Mouse (Mus musculus): ENCODE data around the gene Ptp4a2. TPM values are rescaled to one million over a fixed set of nuclear protein-coding genes. Genes with fewer than 3 reads are reported as not detected.

The Ptp4a2 gene
- polyA plus RNA-seq, 1 experiment from 2014 or later, result 411 TPM

DNA sequence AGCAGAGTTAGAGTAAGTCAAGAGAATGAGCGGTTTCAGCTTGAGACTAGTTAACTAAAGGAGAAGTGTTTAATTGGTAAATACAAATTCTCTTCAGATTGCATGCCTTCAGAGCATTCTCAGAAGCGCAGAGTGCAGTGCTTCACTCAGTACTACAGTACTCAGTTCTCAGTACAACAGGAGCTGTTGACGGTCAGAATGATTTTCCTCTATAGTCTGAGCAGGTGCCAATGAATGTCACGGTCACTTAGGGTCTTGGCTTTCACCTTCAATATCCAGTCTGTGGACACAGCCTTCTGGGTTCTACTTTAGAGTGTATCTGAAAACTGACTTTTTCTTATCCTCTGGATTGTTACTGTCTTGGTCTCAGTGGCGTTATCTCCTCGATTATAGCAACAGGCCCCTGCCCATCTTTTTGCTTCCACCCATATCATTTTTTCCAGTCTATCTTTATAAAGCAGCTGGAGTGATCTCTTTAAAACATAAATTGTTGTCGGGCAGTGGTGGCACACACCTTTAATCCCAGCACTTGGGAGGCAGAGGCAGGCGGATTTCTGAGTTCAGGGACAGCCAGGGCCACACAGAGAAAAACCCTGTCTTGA lies 19.4 kb downstream of the Ptp4a2 start:
- Histone ChIP-seq H3K9ac (no peak overlapping the region), H3K27me3 (replicated peaks) (no peaks in the 10 kb centered on the region), H3K4me2 (replicated peaks) (no peak overlapping the region), H3K9me3 (no peaks in the 10 kb centered on the region), H3K36me3 (no peaks in the 10 kb centered on the region), H3K4me1 (replicated peaks) (peaks cover 5% of the 10 kb centered on the region; the same call in 1 of the 2 replicates), H3K4me3 (replicated peaks) (no peak overlapping the region), H3K27ac (no peak overlapping the region)
- ATAC-seq, result no peak
- WGBS, result 88% methylated on average over 8 of the region's 8 CpGs

DNA sequence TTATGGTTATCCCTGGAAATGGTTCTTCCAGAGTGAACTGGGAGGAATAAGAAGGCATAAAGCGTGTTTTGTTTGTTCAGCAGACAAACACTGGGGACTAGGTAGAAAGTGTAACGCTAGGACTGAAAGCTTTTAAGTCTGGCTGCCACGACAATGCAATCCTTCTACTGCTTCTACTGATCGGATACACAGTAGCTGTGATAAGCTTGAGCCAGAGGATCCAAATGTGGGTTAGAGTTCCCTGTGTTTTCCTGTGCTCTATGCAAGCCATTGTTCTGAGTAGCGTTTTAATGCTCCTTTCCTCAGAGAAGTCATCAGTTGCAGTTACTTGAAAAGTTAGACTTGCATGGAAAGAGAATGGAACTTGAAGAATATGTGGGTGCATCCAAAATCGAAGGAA lies 23.6 kb downstream of the Ptp4a2 start:
- Histone ChIP-seq H3K27me3 (replicated peaks) (no peaks in the 10 kb centered on the region), H3K27ac (no peak overlapping the region), H3K36me3 (no peaks in the 10 kb centered on the region), H3K4me3 (replicated peaks) (no peak overlapping the region), H3K9ac (no peak overlapping the region), H3K4me1 (replicated peaks) (0 out of 2 replicates have a peak, but pooled peaks cover 5% of the 10 kb centered on the region), H3K9me3 (no peaks in the 10 kb centered on the region), H3K4me2 (replicated peaks) (no peak overlapping the region)
- WGBS, result 49% methylated on average over 6 of the region's 6 CpGs
- no peak for ATAC-seq

DNA sequence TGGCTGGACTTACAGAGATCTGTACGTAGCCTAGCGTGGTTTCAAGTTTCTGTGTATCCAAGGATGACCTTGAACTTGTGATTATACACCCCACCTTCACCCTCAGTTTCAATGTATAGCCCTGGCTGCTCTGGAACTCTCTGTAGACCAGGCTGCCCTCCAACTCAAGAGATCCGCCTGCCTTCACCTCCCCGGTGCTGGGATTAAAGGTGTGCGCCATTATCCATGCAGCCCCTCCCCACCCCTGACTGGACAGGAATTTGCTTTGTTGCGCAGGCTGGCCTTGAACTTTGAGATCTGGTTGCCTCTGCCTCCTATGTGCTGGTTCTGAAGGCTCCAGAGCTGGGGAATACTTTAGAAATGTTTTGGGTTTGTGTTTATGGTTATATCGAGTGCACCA lies 24.3 kb downstream of the Ptp4a2 start:
- H3K4me1 ChIP-seq (replicated peaks), result 0 out of 2 replicates have a peak, but pooled peaks cover 4% of the 10 kb centered on the region
- no peak overlapping the region for H3K27ac ChIP-seq
- 77% methylated on average over 7 of the region's 7 CpGs for WGBS
- no peak for ATAC-seq
- no peak overlapping the region for H3K4me3 ChIP-seq (replicated peaks)
- no peaks in the 10 kb centered on the region for H3K27me3 ChIP-seq (replicated peaks)
- no peak overlapping the region for H3K9ac ChIP-seq
- H3K36me3 ChIP-seq, result 0 out of 2 replicates have a peak, but pooled peaks cover under 1% of the 10 kb centered on the region
- no peak overlapping the region for H3K4me2 ChIP-seq (replicated peaks)
- no peaks in the 10 kb centered on the region for H3K9me3 ChIP-seq

DNA sequence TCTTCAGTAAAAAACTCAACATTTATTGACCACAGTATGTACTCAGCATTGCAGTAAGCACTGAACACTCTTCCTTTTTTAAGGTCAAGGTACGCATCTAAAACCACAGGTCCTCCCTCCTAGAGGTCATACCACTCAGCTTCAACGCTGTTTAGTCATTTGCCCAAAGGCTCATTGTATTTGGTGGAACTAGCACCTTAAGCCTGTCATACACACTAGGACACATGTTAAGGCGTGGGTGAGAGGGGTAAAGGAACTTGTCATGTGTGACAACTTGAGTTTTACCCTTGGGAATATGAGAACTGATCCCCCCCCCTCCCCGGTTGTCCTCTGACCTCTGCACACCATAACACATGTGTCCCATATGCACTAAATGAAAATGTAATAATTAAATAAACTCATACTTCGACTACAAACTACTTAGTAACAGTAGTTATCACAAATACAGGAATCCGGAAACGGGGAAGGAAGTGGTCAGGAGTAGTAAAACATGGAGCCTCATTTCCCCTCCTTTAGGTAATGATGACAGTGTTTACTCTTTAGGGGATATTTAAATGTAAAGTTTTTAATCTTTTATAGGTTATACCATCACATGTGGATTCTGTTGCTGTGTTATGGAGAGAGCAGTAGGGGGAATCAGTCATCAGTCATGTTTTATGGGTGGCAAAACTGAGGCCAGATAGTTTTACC lies 29.0 kb downstream of the Ptp4a2 start:
- no peaks in the 10 kb centered on the region for H3K4me1 ChIP-seq (replicated peaks)
- WGBS, result 88% methylated on average over 7 of the region's 7 CpGs
- H3K9ac ChIP-seq, result no peak overlapping the region
- no peak overlapping the region for H3K4me3 ChIP-seq (replicated peaks)
- ATAC-seq, result no peak
- H3K9me3 ChIP-seq, result no peaks in the 10 kb centered on the region
- H3K4me2 ChIP-seq (replicated peaks), result no peak overlapping the region
- no peaks in the 10 kb centered on the region for H3K27me3 ChIP-seq (replicated peaks)
- H3K36me3 ChIP-seq, result peaks cover 15% of the 10 kb centered on the region
- no peak overlapping the region for H3K27ac ChIP-seq

DNA sequence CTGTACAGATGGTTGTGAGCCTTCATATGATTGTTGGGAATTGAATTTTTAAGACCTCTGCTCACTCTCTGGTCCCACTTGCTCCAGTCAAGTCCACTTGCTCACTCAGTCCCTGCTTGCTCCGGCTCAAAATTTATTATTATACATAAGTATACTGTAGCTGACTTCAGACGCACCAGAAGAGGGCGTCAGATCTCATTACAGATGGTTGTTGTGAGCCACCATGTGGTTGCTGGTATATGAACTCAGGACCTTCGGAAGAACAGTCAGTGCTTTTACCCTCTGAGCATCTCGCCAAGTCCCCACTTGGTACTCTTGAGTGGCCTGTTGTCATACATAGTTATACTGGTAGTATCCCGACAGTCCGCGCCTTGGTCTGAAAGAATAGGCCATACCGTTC lies 35.8 kb downstream of the Ptp4a2 start:
- 87% methylated on average over 9 of the region's 9 CpGs for WGBS
- peaks cover 32% of the 10 kb centered on the region for H3K36me3 ChIP-seq
- H3K4me2 ChIP-seq (replicated peaks), result no peak overlapping the region
- H3K4me1 ChIP-seq (replicated peaks), result no peaks in the 10 kb centered on the region
- H3K27me3 ChIP-seq (replicated peaks), result no peaks in the 10 kb centered on the region
- no peak overlapping the region for H3K4me3 ChIP-seq (replicated peaks)
- H3K27ac ChIP-seq, result no peak overlapping the region
- H3K9me3 ChIP-seq, result no peaks in the 10 kb centered on the region
- H3K9ac ChIP-seq, result no peak overlapping the region
- no peak for ATAC-seq

DNA sequence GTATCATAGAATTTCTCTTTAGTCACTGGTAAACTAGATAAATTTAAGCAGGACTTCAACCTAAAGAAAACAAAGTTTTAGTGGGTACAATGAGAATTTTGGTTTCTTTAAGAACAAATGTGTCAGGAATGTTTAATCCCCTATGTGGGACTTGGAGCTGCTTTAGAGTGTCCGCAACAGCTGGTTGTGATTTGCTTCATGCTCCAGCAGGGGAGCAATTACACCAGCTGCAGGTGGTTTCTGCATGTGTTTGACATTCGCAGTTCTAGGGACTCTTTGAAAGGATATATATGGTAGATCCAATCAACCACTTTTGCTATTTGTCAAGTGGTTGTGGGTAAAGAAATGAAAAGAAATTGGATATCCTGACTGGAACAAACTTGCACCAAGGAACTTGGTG lies 39.5 kb downstream of the Ptp4a2 start:
- H3K4me1 ChIP-seq (replicated peaks), result no peaks in the 10 kb centered on the region
- ATAC-seq, result no peak
- H3K27me3 ChIP-seq (replicated peaks), result no peaks in the 10 kb centered on the region
- H3K9ac ChIP-seq, result no peak overlapping the region
- H3K9me3 ChIP-seq, result no peaks in the 10 kb centered on the region
- H3K4me3 ChIP-seq (replicated peaks), result no peak overlapping the region
- no peak overlapping the region for H3K4me2 ChIP-seq (replicated peaks)
- no peak overlapping the region for H3K27ac ChIP-seq
- peaks cover 23% of the 10 kb centered on the region for H3K36me3 ChIP-seq
- 93% methylated on average over 2 of the region's 2 CpGs for WGBS

DNA sequence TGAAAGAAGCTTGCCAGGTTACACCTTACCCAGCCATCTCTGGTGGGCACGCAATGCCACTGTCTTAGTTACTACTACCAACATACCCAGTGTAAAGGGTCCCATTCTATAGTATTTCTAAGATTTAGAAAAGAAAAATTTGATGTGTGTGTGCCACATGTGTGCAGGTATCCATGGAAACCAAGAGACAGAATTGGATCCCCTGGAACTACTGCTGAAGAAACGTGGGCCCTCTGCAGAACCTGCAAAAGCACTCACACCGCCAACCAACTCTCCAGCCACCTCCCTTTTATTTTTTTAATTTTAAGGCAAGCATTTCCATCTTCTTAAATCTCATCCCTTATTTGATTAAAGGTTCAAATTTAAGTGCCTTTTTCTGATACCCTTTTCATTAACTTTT lies 40.8 kb downstream of the Ptp4a2 start:
- H3K4me2 ChIP-seq (replicated peaks), result no peak overlapping the region
- 86% methylated on average over 3 of the region's 3 CpGs for WGBS

DNA sequence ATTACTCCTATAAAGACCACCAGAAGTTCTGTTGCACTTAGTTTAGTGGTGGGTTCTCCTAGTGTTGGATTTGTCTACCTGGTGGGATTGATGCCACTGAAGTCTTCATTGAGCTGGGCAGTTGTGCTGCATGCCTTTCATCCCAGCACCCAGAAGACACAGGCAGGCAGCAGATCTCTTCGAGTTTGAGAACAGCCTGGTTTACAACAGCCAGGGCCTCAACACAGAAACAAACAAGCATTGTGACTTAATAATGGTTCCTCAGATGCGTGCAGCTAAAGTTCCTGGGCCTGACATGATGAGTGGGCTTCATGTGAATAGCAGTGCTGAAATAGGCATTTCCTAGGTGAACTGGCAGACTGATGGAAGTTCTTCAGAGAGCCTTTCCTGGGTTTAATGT lies 42.0 kb downstream of the Ptp4a2 start:
- Histone ChIP-seq H3K27ac (no peak overlapping the region), H3K27me3 (replicated peaks) (no peaks in the 10 kb centered on the region), H3K9ac (no peak overlapping the region), H3K4me1 (replicated peaks) (no peaks in the 10 kb centered on the region), H3K4me3 (replicated peaks) (no peak overlapping the region), H3K4me2 (replicated peaks) (no peak overlapping the region), H3K36me3 (peaks cover 9% of the 10 kb centered on the region), H3K9me3 (no peaks in the 10 kb centered on the region)
- ATAC-seq, result no peak
- 73% methylated on average over 2 of the region's 2 CpGs for WGBS

More for the DNA sequence above, 40.8 kb downstream of the Ptp4a2 start:
- H3K4me3 ChIP-seq (replicated peaks), result no peak overlapping the region
- H3K4me1 ChIP-seq (replicated peaks), result no peaks in the 10 kb centered on the region
- H3K27me3 ChIP-seq (replicated peaks), result no peaks in the 10 kb centered on the region
- peaks cover 14% of the 10 kb centered on the region for H3K36me3 ChIP-seq
- no peaks in the 10 kb centered on the region for H3K9me3 ChIP-seq
- no peak overlapping the region for H3K27ac ChIP-seq
- H3K9ac ChIP-seq, result no peak overlapping the region
- ATAC-seq, result no peak

DNA sequence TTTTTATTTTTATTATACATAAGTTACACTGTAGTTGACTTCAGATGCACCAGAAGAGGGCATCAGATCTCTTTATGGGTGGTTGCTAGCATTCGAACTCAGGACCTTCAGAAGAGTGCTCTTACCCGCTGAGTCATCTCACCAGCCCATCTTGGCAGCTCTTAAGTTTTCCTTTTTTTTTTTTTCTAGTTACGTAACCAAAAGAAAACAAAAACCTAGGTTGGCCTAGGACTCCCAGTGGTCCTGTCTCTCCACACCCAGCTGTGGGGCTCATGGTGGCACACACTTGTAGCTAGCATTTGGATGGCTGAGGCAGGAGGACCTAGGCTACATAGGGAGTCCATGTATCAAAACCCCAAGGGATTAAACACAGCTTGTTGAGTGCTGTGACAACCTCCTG lies 43.0 kb downstream of the Ptp4a2 start:
- Histone ChIP-seq H3K27me3 (replicated peaks) (no peaks in the 10 kb centered on the region), H3K9me3 (no peaks in the 10 kb centered on the region), H3K36me3 (peaks cover 6% of the 10 kb centered on the region; the same call in 1 of the 2 replicates), H3K27ac (no peak overlapping the region), H3K4me1 (replicated peaks) (no peaks in the 10 kb centered on the region), H3K4me3 (replicated peaks) (no peak overlapping the region), H3K9ac (no peak overlapping the region), H3K4me2 (replicated peaks) (no peak overlapping the region)
- no peak for ATAC-seq
- 84% methylated on average over 3 of the region's 3 CpGs for WGBS

DNA sequence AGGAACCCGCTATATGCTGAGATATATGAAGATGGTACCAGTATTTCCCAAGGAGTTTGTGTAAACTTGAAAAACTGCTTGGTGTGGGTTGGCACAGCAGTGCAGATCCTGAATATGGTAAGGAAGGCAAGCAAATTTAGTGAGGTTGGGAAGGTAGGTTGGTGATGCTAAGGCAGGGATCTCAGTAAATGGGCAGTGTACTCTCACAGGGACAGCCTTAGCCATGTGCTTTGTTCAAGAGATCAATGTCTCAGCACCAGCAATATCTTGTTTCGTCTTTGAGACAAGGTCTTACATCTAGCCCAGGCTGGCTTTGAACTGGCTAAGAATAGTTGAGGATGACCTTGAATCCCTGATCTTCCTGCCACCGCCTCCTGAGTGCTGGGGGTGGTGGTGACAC lies 43.6 kb downstream of the Ptp4a2 start:
- Histone ChIP-seq H3K27ac (no peak overlapping the region), H3K9me3 (no peaks in the 10 kb centered on the region), H3K27me3 (replicated peaks) (no peaks in the 10 kb centered on the region), H3K4me3 (replicated peaks) (no peak overlapping the region), H3K4me1 (replicated peaks) (no peaks in the 10 kb centered on the region), H3K36me3 (peaks cover 6% of the 10 kb centered on the region; the same call in 1 of the 2 replicates), H3K9ac (no peak overlapping the region), H3K4me2 (replicated peaks) (no peak overlapping the region)
- no peak for ATAC-seq
- WGBS, result 88% methylated on average over 3 of the region's 3 CpGs

DNA sequence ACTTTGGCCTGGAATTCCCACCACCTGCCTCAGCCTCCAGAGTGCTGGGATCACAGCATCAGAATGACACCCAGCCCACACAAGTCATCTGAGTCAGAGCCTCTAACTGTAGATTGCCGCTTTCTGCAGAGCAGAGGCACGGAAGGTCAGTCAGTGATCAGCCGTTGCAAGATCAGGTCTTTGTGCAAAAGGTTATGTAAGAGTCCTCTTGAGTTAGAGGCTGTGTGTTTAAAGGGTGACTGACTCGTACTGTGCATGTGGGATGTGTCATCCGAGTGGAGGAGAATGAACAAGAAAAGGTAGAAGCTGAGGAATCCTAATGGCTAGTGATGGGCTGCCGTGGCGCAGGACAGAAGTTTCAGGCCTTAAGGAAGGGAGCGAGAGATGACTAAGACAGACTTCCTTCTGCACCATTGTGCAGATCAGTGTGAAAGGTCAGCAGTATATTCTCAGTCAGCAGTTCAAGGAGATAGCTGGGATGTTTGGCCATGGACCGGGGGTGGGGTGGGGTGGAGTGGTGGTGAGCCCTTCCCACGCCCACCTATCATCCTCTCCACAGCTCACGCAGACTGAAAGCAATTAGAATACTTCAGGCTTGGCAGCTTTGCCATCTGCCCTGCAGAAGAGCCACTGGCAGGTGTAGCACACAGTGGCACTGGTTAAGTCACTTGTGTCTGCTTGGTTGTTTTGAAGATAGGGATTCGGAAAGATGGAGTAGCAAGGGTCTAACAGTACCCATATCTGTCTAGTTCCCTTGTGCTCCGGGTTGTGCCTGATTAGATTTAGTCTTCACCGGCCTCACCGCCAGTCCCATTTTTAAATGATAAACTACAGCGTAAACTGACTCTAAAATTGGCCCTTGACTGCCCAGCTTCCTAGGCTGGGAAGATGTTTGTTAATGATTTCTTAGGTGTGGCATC lies 44.3 kb downstream of the Ptp4a2 start:
- WGBS, result 59% methylated on average over 16 of the region's 16 CpGs
- no peaks in the 10 kb centered on the region for H3K27me3 ChIP-seq (replicated peaks)
- no peaks in the 10 kb centered on the region for H3K4me1 ChIP-seq (replicated peaks)
- peaks cover 6% of the 10 kb centered on the region; the same call in 1 of the 2 replicates for H3K36me3 ChIP-seq
- 0 out of 2 replicates have a peak, but pooled peaks have one; percentile 25 for ATAC-seq
- no peaks in the 10 kb centered on the region for H3K9me3 ChIP-seq
- no peak overlapping the region for H3K9ac ChIP-seq
- H3K27ac ChIP-seq, result no peak overlapping the region
- H3K4me2 ChIP-seq (replicated peaks), result no peak overlapping the region
- H3K4me3 ChIP-seq (replicated peaks), result no peak overlapping the region

DNA sequence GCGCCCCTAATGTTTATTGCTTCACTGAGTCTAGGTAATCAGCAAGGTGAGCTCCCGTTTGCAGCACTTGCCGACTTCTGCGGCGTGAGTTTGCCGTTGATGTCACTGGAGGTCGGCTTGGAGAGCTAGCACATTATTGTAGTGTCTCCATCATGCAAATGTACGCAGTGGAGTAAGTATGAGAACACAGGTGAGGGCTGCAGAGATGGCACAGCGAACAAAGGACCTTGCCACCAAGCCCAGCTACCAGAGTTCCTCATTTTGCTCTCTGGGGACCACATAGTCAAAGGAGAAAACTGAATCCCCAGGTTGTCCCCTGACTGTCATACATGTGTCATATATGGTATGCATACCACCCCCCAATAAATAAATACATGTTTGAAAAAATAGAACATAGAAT lies 49.4 kb downstream of the Ptp4a2 start:
- no peaks in the 10 kb centered on the region for H3K9me3 ChIP-seq
- ATAC-seq, result no peak
- no peaks in the 10 kb centered on the region for H3K4me1 ChIP-seq (replicated peaks)

More for the DNA sequence above, 49.4 kb downstream of the Ptp4a2 start:
- Histone ChIP-seq H3K4me2 (replicated peaks) (no peak overlapping the region), H3K27me3 (replicated peaks) (no peaks in the 10 kb centered on the region), H3K4me3 (replicated peaks) (no peak overlapping the region), H3K36me3 (no peaks in the 10 kb centered on the region), H3K9ac (no peak overlapping the region), H3K27ac (no peak overlapping the region)
- 89% methylated on average over 9 of the region's 9 CpGs for WGBS
